Mouse (Mus musculus) midbrain, embryonic 15.5 days (tissue): Measurements from ENCODE around the gene Grik3. TPM values are rescaled to one million over a fixed set of nuclear protein-coding genes. Genes with fewer than 3 reads are reported as not detected.
A peak's percentile ranks its signal among the peaks of the same experiment; 100 is the strongest.

Experiments
- ATAC-seq: fragments of 200-750 bp; cut with Nextera tagmentation; replicated peaks from 2 replicates; pipeline ENCODE4 v1.8.0; 2017; ENCODE audit warnings: moderate TSS enrichment
- H3K27ac ChIP-seq: fragments of 300-500 bp; sonication (generic); 2 replicates; pipeline ENCODE4 v1.5.1; 2015; ENCODE audit warnings: mild to moderate bottlenecking, inconsistent platforms
- H3K27me3 ChIP-seq: fragments of 300-500 bp; sonication (generic); replicated peaks from 2 replicates; pipeline ENCODE4 v1.6.1; 2015; ENCODE audit warnings: inconsistent platforms
- H3K36me3 ChIP-seq: fragments of 300-500 bp; sonication (generic); replicated peaks from 2 replicates; pipeline ENCODE4 v1.6.1; 2015; ENCODE audit warnings: inconsistent platforms
- H3K4me1 ChIP-seq: fragments of 300-500 bp; sonication (generic); 2 replicates; pipeline ENCODE4 v1.6.1; 2015; ENCODE audit warnings: inconsistent platforms
- H3K4me2 ChIP-seq: fragments of 300-500 bp; sonication (generic); 2 replicates; pipeline ENCODE4 v1.6.1; 2015; ENCODE audit warnings: inconsistent platforms, mild to moderate bottlenecking, moderate library complexity
- H3K4me3 ChIP-seq: fragments of 300-500 bp; sonication (generic); 2 replicates; pipeline ENCODE4 v1.5.1; 2015; ENCODE audit warnings: mild to moderate bottlenecking, inconsistent platforms
- H3K9ac ChIP-seq: fragments of 300-500 bp; sonication (generic); 2 replicates; pipeline ENCODE4 v1.6.1; 2015; ENCODE audit warnings: mild to moderate bottlenecking, inconsistent platforms
- H3K9me3 ChIP-seq: fragments of 300-500 bp; sonication (generic); 2 replicates; pipeline ENCODE4 v1.6.1; 2016; ENCODE audit warnings: inconsistent platforms
- WGBS: fragments of 180-500 bp; shearing (Covaris S2); methylation state at CpG from one replicate; pipeline ENCODE4 v1.1.7; 2015; ENCODE audit warnings: mixed read lengths; 5-methylcytosine and 5-hydroxymethylcytosine counted together
- polyA plus RNA-seq: library from polyadenylated mRNA; unstranded; fragments of >200 nt; fragmentation: Nextera tagmentation; extraction: Ambion mirVana; gene quantifications from 2 replicates; pipeline ENCODE4 v1.2.1, GENCODE M21; 2015

Grik3 gene
- polyA plus RNA-seq, 1 experiment from 2014 or later: 5.3 TPM

DNA sequence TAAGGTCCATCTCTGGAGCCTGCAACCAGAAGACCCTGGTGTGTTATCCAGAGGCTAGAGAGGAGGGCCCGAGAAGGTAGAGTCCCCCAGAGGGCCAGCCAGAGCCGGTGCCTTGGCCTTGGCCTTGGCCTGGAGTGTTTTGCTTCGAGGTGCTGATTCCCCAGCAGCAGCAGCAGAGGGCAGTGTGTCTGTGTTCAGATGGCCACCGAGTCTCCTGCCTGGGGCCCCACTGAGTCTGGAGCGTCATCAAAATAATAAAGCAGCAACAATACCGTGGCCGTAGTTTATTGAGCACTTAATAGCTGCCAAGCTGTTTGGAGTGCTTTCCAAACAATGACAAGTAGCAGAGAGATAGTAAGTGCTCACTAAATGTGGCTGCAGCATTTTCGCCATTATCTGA is 5.0 kb downstream of the Grik3 start:
- no peak overlapping the region for H3K27ac ChIP-seq
- 28% methylated on average over 8 of the region's 8 CpGs for WGBS
- H3K9me3 ChIP-seq: no peaks in the 10 kb centered on the region
- ATAC-seq: no peak
- no peak overlapping the region for H3K9ac ChIP-seq
- peaks cover 81% of the 10 kb centered on the region for H3K4me1 ChIP-seq
- H3K4me3 ChIP-seq: no peak overlapping the region
- H3K27me3 ChIP-seq: peaks cover 4% of the 10 kb centered on the region; the same call in 1 of the 2 replicates
- peak overlapping the region; percentile 79 for H3K4me2 ChIP-seq
- no peaks in the 10 kb centered on the region for H3K36me3 ChIP-seq

DNA sequence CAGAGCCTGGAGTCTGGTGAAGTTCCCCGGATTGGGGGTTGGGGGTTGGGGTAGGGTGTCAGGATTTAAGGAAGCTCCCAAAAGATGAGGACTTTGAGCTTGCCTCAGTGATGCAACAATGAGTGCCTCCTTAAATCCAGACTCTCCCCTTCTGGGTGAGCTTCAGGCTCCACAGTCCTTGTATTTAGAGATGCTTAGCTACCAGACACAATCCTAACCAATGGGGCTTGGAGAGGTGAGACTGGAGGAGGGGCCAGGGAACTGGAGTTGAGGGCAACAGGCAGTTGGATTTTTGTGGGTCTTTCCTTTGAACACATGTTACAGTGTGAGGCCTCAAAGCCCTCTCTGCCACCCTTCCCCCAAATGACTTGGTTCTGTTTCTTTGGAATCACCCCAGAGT is 6.5 kb downstream of the Grik3 start:
- Histone ChIP-seq H3K27me3 (peaks cover 4% of the 10 kb centered on the region; the same call in 1 of the 2 replicates), H3K9me3 (no peaks in the 10 kb centered on the region), H3K9ac (no peak overlapping the region), H3K27ac (no peak overlapping the region), H3K4me2 (no peak overlapping the region), H3K36me3 (no peaks in the 10 kb centered on the region), H3K4me1 (peaks cover 65% of the 10 kb centered on the region), H3K4me3 (no peak overlapping the region)
- WGBS: 3% methylated on average over 1 of the region's 1 CpGs
- ATAC-seq: no peak

DNA sequence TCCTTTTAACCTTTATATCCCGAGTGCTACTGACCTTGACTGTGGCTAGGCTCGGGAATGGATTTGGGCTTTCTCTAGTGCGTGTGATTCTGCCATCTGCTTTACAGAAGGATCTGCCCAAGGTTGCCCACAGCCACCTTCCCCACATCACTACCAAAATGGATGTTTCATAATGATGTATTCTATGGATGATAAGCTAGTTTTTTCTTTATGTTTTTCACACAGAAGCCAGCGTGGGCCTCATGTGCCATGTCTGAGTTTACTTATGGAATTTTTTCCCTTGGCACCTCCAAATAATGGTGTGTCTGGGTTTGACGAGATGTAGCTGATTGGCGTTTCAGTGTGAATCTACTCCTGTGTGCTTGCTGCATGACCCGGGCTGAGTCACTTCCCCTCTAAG is 7.0 kb downstream of the Grik3 start:
- Histone ChIP-seq H3K4me3 (no peak overlapping the region), H3K9ac (no peak overlapping the region), H3K27me3 (peaks cover 4% of the 10 kb centered on the region; the same call in 1 of the 2 replicates), H3K4me2 (no peak overlapping the region), H3K27ac (no peak overlapping the region), H3K4me1 (peaks cover 61% of the 10 kb centered on the region), H3K36me3 (no peaks in the 10 kb centered on the region), H3K9me3 (no peaks in the 10 kb centered on the region)
- no peak for ATAC-seq
- 48% methylated on average over 7 of the region's 7 CpGs for WGBS

DNA sequence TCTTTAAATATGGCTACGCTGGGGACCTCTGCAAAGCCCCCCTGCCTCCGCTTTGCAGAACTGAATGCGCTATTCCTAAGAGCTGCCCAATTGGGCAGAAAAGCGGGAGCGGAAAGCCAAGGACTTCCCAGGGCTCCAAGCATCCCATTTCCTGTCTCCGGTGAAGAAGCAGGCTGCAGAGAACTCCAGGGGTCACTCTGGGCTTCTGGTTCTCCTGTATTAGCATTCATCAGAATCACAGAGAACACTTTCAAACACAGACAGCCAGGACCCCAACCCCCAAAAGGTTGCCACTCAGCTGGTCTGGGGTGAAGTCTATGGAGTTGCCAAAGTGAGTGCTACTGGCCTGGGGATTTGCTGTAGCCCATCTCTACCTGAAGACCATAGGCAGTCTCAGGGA is 8.4 kb downstream of the Grik3 start:
- H3K36me3 ChIP-seq: no peaks in the 10 kb centered on the region
- peaks cover 4% of the 10 kb centered on the region; the same call in 1 of the 2 replicates for H3K27me3 ChIP-seq
- H3K9me3 ChIP-seq: no peaks in the 10 kb centered on the region
- no peak for ATAC-seq
- no peak overlapping the region for H3K4me3 ChIP-seq
- H3K4me1 ChIP-seq: peaks cover 47% of the 10 kb centered on the region
- H3K27ac ChIP-seq: no peak overlapping the region
- no peak overlapping the region for H3K9ac ChIP-seq
- WGBS: 13% methylated on average over 6 of the region's 6 CpGs
- H3K4me2 ChIP-seq: no peak overlapping the region

DNA sequence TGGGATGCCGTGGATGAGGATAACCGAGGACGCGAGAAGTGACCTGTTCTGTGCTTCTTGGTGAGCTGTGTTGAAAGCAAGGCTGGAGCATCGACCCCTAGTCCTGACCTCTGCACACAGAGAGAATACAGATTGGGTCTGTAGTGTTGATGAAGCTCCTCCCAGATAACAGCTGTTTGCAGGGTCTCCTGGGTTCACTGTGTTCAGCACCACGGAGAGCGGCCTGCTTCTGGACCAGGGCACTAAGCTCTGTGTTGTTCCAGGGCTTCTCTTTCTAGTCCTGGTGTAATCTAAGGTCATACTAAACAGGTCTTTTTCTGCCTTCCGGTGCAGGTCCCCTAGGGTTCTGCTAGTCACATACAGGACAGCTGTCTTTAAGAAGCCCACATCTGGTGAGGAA is 12.4 kb downstream of the Grik3 start:
- H3K9ac ChIP-seq: no peak overlapping the region
- 65% methylated on average over 8 of the region's 8 CpGs for WGBS

DNA sequence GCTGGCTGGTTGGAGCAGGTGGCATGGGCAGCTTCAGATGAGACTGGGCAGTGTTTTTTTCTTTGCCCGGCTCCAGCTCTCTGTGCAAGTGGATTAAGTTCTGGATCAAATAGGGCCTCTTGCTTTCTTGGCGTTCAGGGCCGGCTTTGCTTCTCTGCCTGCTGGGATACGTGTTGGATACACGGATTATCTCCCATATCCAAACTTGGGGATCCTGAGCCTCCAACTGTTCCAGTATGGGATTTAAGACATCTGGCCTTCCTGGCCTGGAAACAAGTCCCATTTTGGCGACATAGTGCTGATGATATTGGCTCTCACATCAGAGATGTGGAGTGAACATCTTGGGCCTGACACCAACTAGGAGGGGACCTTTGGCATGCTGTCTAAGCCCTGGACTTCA is 21.9 kb downstream of the Grik3 start:
- no peak for ATAC-seq
- no peaks in the 10 kb centered on the region for H3K36me3 ChIP-seq
- H3K9ac ChIP-seq: no peak overlapping the region
- no peak overlapping the region for H3K4me3 ChIP-seq
- H3K27ac ChIP-seq: no peak overlapping the region
- H3K9me3 ChIP-seq: no peaks in the 10 kb centered on the region
- H3K27me3 ChIP-seq: no peaks in the 10 kb centered on the region
- 55% methylated on average over 6 of the region's 6 CpGs for WGBS
- peaks cover 21% of the 10 kb centered on the region for H3K4me1 ChIP-seq
- H3K4me2 ChIP-seq: no peak overlapping the region

More for the DNA sequence above, 12.4 kb downstream of the Grik3 start:
- H3K4me3 ChIP-seq: no peak overlapping the region
- ATAC-seq: no peak
- H3K4me1 ChIP-seq: peaks cover 15% of the 10 kb centered on the region
- no peaks in the 10 kb centered on the region for H3K9me3 ChIP-seq
- H3K27ac ChIP-seq: no peak overlapping the region
- H3K4me2 ChIP-seq: no peak overlapping the region
- H3K36me3 ChIP-seq: no peaks in the 10 kb centered on the region
- H3K27me3 ChIP-seq: no peaks in the 10 kb centered on the region

DNA sequence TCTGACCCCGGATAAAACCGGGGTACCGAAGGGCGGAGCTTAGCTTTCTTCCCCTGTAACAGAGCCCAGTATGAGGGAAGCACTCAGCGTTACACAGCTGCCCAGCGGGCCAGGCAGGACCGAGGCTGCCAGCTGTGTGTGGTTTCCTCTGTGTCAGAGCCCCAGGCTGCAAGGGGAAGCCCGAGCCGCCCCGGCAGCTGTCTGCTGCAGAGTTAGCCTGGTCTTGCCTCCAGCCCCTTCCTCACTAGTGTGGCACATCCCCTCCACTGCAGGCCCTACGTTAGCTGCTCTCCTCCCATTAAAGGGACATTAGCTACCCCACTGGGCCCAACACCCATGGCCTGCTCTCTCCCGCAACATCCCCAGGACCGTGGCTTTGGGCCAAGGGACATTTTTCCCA is 25.1 kb downstream of the Grik3 start:
- peak; percentile 34; the same call in 1 of the 2 replicates for ATAC-seq
- Histone ChIP-seq H3K9me3 (no peaks in the 10 kb centered on the region), H3K9ac (no peak overlapping the region), H3K4me3 (no peak overlapping the region), H3K27me3 (no peaks in the 10 kb centered on the region), H3K36me3 (no peaks in the 10 kb centered on the region), H3K27ac (no peak overlapping the region), H3K4me1 (peaks cover 21% of the 10 kb centered on the region), H3K4me2 (no peak overlapping the region)
- WGBS: 41% methylated on average over 13 of the region's 13 CpGs

DNA sequence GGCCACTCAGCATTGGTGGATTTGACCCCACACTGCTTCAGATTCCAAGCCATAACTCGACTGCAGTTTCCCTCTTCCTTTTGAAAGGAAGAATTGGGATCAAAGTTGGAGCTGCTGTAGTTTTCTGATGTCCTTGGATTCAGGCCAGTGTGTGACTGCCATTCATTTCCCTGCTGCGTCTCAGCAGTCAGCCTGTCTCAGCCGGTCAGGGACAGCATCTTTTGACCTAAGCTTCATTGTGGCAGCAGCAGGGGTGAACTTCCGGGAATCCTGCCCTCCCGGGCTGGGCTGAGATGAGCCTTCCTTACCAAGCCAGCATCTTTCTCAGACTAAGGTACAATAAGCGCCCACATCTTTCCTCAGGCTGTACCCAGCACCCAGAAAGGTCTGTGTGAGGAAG is 26.1 kb downstream of the Grik3 start:
- no peak overlapping the region for H3K4me3 ChIP-seq
- H3K4me2 ChIP-seq: no peak overlapping the region
- no peaks in the 10 kb centered on the region for H3K9me3 ChIP-seq
- no peak overlapping the region for H3K27ac ChIP-seq
- 33% methylated on average over 6 of the region's 6 CpGs for WGBS
- ATAC-seq: no peak
- H3K27me3 ChIP-seq: no peaks in the 10 kb centered on the region
- H3K36me3 ChIP-seq: no peaks in the 10 kb centered on the region
- H3K4me1 ChIP-seq: peaks cover 20% of the 10 kb centered on the region
- no peak overlapping the region for H3K9ac ChIP-seq

DNA sequence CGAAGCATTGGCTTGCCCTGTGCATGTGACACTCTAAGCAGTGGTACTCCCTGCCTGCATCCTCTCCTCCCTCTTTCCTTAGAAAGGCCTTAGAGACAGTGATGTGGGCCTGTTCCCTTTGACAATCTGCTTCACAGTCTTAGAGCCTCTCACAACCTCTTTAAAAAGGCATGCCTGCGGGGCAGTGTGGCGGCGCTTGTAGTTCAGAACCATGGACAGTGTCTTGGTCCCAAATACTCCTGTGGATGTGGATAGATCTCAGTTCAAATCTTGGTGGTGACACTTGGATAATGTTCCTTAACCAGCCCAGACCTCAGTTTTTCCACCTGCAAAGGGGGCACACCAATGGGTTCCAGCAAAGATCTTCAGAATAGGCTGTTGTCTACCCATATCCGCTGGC is 28.4 kb downstream of the Grik3 start:
- H3K9ac ChIP-seq: no peak overlapping the region
- peaks cover 17% of the 10 kb centered on the region for H3K4me1 ChIP-seq
- H3K4me2 ChIP-seq: no peak overlapping the region
- no peak overlapping the region for H3K4me3 ChIP-seq
- H3K9me3 ChIP-seq: no peaks in the 10 kb centered on the region
- ATAC-seq: no peak
- no peak overlapping the region for H3K27ac ChIP-seq
- WGBS: 86% methylated on average over 5 of the region's 5 CpGs
- H3K36me3 ChIP-seq: no peaks in the 10 kb centered on the region
- no peaks in the 10 kb centered on the region for H3K27me3 ChIP-seq

DNA sequence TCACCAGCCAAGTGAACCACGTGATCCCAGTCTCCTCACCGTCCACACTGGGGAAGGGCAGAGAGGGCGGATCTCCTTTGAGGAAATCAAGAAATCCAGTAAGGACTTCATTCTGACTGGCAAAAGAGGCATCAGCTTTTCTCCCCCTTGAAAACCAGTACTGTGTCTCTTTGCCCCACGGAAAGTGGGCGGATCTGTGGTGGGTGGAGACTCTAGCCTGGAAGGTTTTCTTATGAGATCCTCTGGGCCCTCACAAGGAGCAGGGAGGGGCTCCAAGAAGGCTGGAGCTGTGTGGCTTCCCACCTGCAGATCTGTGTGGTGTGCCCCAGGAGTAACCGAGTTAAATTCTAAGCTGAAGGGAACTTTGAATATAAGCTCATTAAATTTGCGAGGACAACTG is 32.4 kb downstream of the Grik3 start:
- 56% methylated on average over 7 of the region's 7 CpGs for WGBS
- Histone ChIP-seq H3K9me3 (no peaks in the 10 kb centered on the region), H3K9ac (no peak overlapping the region), H3K4me3 (no peak overlapping the region), H3K4me2 (no peak overlapping the region), H3K36me3 (no peaks in the 10 kb centered on the region), H3K27ac (no peak overlapping the region), H3K4me1 (0 out of 2 replicates have a peak, but pooled peaks cover 6% of the 10 kb centered on the region), H3K27me3 (no peaks in the 10 kb centered on the region)
- ATAC-seq: no peak

DNA sequence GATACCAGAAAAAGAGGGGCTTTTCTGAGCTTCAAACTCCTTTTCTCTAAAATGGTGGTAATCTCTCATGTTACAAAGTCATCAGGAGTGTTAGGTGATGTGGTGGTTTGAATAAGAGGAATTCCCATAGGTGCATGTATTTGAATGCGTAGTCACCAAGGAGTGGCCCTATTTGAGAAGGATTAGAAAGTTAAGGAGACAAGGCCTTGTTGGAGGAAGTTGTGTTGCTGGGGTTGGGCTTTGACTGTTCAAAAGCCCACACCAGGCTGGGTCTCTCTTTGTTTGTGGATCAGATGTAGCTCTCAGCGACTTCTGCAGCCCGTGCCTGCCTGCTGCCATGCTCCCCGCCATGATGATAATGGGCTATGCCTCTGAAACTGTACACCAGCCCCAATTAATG is 34.8 kb downstream of the Grik3 start:
- 77% methylated on average over 4 of the region's 4 CpGs for WGBS
- Histone ChIP-seq H3K9ac (no peak overlapping the region), H3K36me3 (no peaks in the 10 kb centered on the region), H3K4me3 (no peak overlapping the region), H3K27ac (no peak overlapping the region), H3K4me2 (no peak overlapping the region), H3K9me3 (no peaks in the 10 kb centered on the region), H3K27me3 (no peaks in the 10 kb centered on the region), H3K4me1 (0 out of 2 replicates have a peak, but pooled peaks cover 6% of the 10 kb centered on the region)
- no peak for ATAC-seq

DNA sequence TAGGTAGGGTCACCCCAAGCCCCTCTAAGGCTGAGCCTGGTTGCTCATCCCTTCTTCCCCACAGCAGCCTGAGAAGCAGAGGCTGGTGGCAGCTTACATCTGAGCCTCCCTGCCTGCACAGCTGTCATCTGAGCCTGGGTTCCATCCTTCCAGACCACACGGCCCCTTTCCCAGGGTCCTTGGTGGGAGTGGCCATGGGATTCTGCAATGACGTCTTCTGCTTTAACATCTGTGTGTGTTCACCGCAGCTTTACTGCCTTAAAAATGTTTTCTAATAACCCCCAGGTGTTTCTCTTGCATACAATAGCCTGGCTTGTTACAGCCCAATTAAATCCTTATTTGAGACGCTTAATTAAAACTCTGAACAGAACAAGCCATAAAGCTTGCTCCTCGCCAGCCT is 35.9 kb downstream of the Grik3 start:
- Histone ChIP-seq H3K9ac (no peak overlapping the region), H3K27me3 (no peaks in the 10 kb centered on the region), H3K36me3 (no peaks in the 10 kb centered on the region), H3K27ac (no peak overlapping the region), H3K4me2 (no peak overlapping the region), H3K4me3 (no peak overlapping the region), H3K4me1 (0 out of 2 replicates have a peak, but pooled peaks cover 2% of the 10 kb centered on the region), H3K9me3 (no peaks in the 10 kb centered on the region)
- 67% methylated on average over 5 of the region's 5 CpGs for WGBS
- no peak for ATAC-seq

DNA sequence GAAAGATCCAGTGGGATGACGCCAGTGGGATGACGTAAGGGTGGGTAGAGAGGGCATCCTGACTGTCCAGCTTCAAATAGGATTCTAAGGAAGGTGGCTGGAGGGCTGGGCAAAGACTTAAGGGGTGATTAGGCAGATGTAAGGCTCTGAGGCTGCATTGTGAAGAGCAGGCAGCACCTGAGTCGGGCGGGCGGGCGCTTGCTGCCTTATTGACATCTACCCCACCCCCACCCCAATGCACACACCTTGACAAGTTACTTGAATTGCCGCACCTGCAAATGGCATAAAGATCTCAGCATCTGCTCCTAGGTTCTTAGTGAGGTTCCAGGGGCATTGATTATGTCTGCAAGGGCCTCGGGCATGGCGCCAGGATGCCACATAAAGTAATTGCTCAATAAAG is 43.5 kb downstream of the Grik3 start:
- no peak overlapping the region for H3K4me3 ChIP-seq
- no peak for ATAC-seq
- no peaks in the 10 kb centered on the region for H3K36me3 ChIP-seq
- peaks cover 24% of the 10 kb centered on the region for H3K4me1 ChIP-seq
- H3K27ac ChIP-seq: no peak overlapping the region
- H3K9ac ChIP-seq: no peak overlapping the region
- no peaks in the 10 kb centered on the region for H3K27me3 ChIP-seq
- no peak overlapping the region for H3K4me2 ChIP-seq
- WGBS: 43% methylated on average over 9 of the region's 9 CpGs
- H3K9me3 ChIP-seq: no peaks in the 10 kb centered on the region
